Mouse (Mus musculus): ENCODE results near the gene BC004004. TPM values are rescaled to one million over a fixed set of nuclear protein-coding genes. Genes with fewer than 3 reads are reported as not detected.

BC004004 gene
- polyA plus RNA-seq, 1 experiment from 2014 or later: 71.1 TPM

DNA sequence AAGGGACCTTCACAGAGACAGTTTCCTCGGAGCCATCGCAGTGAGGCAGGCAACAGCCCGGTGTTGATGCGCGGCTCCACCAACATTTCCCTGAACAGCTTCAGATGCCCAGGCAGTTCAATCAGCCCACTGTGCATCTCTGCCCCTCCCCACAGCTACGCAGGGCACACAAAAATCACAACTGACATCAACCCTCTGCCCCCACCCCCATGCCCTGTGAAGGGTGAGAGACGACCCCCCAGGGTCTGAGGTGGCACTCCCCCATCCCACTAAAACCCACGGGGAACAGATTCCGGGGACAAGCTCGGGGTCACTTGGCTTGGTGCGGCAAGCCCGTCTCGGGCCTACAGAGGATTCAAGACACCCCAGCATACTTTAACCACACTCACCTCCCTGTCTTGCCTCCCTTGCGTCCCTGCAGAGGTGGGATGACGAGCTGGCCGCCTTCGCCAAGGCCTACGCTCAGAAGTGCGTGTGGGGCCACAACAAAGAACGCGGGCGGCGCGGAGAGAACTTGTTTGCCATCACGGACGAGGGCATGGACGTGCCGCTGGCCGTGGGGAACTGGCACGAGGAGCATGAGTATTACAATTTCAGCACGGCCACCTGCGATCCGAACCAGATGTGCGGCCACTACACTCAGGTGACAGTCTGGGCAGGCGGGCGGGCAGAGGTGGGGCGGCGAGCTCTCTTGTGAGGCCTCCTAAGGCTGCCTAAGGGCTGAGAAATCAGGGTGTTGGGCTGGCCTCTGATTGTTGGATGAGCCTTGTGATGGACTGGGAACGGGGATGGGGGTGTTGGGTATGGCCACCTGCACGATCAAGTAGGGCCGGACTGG, 53.4 kb downstream of the BC004004 start:
- ATAC-seq (ENCODE audit: insufficient read depth): peak; percentile 22; the same call in 1 of the 2 replicates
- Histone ChIP-seq H3K9me3 (ENCODE audit: low read depth, low read length) (no peaks in the 10 kb centered on the region), H3K4me1 (ENCODE audit: insufficient read depth) (0 out of 2 replicates have a peak, but pooled peaks cover 5% of the 10 kb centered on the region), H3K4me3 (ENCODE audit: low read depth, low read length) (no peak overlapping the region), H3K27ac (ENCODE audit: low read depth) (no peak overlapping the region), H3K27me3 (ENCODE audit: insufficient read depth, low read length) (peaks cover 24% of the 10 kb centered on the region), H3K36me3 (ENCODE audit: insufficient read depth) (no peaks in the 10 kb centered on the region), H3K4me2 (peak overlapping the region; percentile 54), H3K9ac (peak overlapping the region; percentile 9; the same call in 1 of the 2 replicates)
- no peak for DNase-seq
- 22% methylated on average over 41 of the region's 41 CpGs for WGBS
- TF ChIP-seq CTCF (IDR thresholded peaks at IDR 0.05; ENCODE audit: low read depth): no peak

DNA sequence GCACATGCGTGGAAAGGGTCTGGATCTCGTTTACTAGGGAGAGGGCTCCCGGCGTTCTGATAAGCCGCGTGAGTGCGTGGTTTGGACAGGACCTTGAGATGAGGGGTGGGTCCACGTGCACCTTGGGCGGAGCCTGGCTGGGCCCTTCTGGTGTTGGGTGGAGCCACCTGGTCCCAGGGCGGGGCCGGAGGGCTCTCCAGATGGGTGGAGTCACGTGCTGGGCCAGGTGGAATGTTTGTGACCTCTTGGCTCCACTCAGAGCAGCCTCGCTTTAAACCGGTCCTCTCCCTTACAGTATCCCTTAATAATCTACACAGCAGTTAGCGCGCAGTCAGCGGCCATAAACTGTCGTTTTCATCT, 54.0 kb downstream of the BC004004 start:
- H3K9me3 ChIP-seq (ENCODE audit: low read depth, low read length): no peaks in the 10 kb centered on the region
- H3K4me3 ChIP-seq (ENCODE audit: low read depth, low read length): no peak overlapping the region
- no peak overlapping the region for H3K9ac ChIP-seq
- H3K27ac ChIP-seq (ENCODE audit: low read depth): no peak overlapping the region
- 0 out of 2 replicates have a peak, but pooled peaks cover 5% of the 10 kb centered on the region for H3K4me1 ChIP-seq (ENCODE audit: insufficient read depth)
- WGBS: 15% methylated on average over 18 of the region's 18 CpGs
- TF ChIP-seq CTCF (IDR thresholded peaks at IDR 0.05; ENCODE audit: low read depth): no peak
- peaks cover 30% of the 10 kb centered on the region for H3K27me3 ChIP-seq (ENCODE audit: insufficient read depth, low read length)
- peak; percentile 75 for DNase-seq
- peak overlapping the region; percentile 54 for H3K4me2 ChIP-seq
- ATAC-seq (ENCODE audit: insufficient read depth): peak; percentile 60
- H3K36me3 ChIP-seq (ENCODE audit: insufficient read depth): no peaks in the 10 kb centered on the region

DNA sequence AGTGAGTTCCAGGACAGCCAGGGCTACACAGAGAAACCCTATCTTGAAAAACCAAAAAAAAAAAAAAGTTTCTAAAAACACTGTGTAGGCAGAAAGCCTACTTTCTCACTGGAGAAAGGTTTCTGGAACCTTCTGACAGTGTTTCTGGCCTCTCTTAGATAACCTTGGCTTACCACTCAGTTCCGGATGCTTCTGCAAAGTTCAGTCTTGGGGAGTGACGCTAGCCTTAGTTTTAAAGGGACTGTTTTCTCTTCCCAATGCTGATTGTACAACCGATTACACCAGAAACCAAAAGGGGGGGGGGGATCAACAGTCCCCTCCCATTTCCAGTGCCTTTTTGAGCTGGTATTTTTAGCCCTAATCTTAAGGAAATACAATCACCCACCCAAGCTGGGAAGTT, 55.0 kb downstream of the BC004004 start:
- TF ChIP-seq CTCF (IDR thresholded peaks at IDR 0.05; ENCODE audit: low read depth): no peak
- H3K9me3 ChIP-seq (ENCODE audit: low read depth, low read length): no peaks in the 10 kb centered on the region
- H3K27ac ChIP-seq (ENCODE audit: low read depth): no peak overlapping the region
- H3K9ac ChIP-seq: no peak overlapping the region
- ATAC-seq (ENCODE audit: insufficient read depth) (no peak), DNase-seq (no peak)
- no peaks in the 10 kb centered on the region for H3K36me3 ChIP-seq (ENCODE audit: insufficient read depth)
- peaks cover 31% of the 10 kb centered on the region for H3K27me3 ChIP-seq (ENCODE audit: insufficient read depth, low read length)
- WGBS: 83% methylated on average over 3 of the region's 3 CpGs
- H3K4me2 ChIP-seq: no peak overlapping the region
- 0 out of 2 replicates have a peak, but pooled peaks cover 5% of the 10 kb centered on the region for H3K4me1 ChIP-seq (ENCODE audit: insufficient read depth)
- no peak overlapping the region for H3K4me3 ChIP-seq (ENCODE audit: low read depth, low read length)

DNA sequence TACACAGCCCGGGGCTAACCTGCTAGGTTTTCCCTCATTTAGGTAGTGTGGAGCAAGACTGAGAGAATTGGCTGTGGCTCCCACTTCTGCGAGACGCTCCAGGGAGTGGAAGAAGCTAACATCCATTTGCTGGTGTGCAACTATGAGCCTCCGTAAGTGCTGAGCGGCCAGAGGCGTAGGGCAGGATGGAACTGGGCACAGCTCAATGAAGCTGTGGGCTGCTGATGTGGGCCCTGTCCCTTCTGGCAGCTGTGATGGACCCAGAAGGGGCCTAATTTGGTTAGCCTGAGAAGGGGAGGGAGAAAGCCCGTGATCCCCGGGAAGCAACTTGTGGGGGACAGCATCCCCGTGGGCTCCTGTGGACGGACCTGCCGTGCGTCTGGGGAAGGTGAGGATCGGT, 57.2 kb downstream of the BC004004 start:
- ATAC-seq (ENCODE audit: insufficient read depth) (no peak), DNase-seq (no peak)
- Histone ChIP-seq H3K27ac (ENCODE audit: low read depth) (no peak overlapping the region), H3K36me3 (ENCODE audit: insufficient read depth) (peaks cover 7% of the 10 kb centered on the region; the same call in 1 of the 2 replicates), H3K9ac (no peak overlapping the region), H3K4me2 (no peak overlapping the region), H3K9me3 (ENCODE audit: low read depth, low read length) (no peaks in the 10 kb centered on the region), H3K4me1 (ENCODE audit: insufficient read depth) (0 out of 2 replicates have a peak, but pooled peaks cover 5% of the 10 kb centered on the region), H3K27me3 (ENCODE audit: insufficient read depth, low read length) (peaks cover 29% of the 10 kb centered on the region), H3K4me3 (ENCODE audit: low read depth, low read length) (no peak overlapping the region)
- no peak for TF ChIP-seq CTCF (IDR thresholded peaks at IDR 0.05; ENCODE audit: low read depth)
- WGBS: 64% methylated on average over 13 of the region's 13 CpGs

DNA sequence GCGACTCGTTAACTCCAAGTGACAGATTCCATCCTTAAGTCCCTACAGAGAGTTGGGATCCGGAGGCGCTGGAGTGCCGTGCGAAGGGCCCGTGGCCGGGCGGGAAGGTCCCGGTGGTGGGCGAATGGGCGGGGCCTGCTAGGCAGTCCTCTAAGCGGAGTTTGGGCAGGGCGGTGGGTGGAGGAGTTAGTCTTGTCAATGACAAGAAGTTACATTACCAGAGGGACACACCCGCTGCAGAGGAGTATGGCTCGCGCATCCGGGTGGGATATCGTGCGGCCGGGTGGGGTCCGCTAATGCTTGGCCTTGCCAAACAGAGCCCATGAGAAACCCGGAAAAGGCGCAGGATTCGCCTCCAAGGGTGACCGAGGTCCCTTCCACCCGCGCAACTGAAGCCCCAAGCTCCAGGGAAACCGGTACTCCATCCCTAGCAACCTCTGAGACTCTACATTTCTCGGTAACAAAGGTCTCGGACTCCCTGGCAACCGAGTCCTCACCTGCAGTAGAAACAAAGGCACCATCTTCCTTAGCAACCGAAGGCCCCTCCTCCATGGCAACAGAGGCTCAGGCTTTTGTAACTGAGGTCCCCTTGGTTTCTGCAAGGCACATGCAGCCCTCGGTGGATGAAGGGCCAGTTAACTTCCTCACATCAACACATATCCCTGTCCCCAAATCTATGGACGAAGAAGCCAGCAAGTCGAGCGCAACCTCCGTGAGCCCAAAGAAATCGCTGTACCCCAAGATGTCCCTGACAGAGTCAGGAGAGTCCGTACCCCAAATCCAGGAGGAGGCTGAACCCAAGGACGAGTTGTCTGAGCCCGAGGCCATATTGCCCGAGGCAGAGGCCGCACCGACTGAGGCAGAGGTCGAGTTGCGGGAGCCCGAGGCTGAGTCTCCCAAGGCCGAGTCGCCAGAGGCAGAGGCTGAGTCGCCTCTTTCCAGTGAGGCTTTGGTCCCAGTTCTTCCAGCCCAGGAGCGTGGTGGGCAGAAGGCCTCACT, 58.2 kb downstream of the BC004004 start:
- 0 out of 2 replicates have a peak, but pooled peaks cover 5% of the 10 kb centered on the region for H3K4me1 ChIP-seq (ENCODE audit: insufficient read depth)
- WGBS: 18% methylated on average over 52 of the region's 52 CpGs
- no peak for TF ChIP-seq CTCF (IDR thresholded peaks at IDR 0.05; ENCODE audit: low read depth)
- DNase-seq (peak; percentile 53), ATAC-seq (ENCODE audit: insufficient read depth) (peak; percentile 36; the same call in 1 of the 2 replicates)
- H3K4me3 ChIP-seq (ENCODE audit: low read depth, low read length): peak overlapping the region; percentile 25
- H3K9ac ChIP-seq: 0 out of 2 replicates have a peak overlapping the region, but pooled peaks have one; percentile 20
- peaks cover 15% of the 10 kb centered on the region for H3K36me3 ChIP-seq (ENCODE audit: insufficient read depth)
- no peaks in the 10 kb centered on the region for H3K9me3 ChIP-seq (ENCODE audit: low read depth, low read length)
- H3K27ac ChIP-seq (ENCODE audit: low read depth): no peak overlapping the region
- H3K27me3 ChIP-seq (ENCODE audit: insufficient read depth, low read length): peaks cover 19% of the 10 kb centered on the region
- peak overlapping the region; percentile 60 for H3K4me2 ChIP-seq

DNA sequence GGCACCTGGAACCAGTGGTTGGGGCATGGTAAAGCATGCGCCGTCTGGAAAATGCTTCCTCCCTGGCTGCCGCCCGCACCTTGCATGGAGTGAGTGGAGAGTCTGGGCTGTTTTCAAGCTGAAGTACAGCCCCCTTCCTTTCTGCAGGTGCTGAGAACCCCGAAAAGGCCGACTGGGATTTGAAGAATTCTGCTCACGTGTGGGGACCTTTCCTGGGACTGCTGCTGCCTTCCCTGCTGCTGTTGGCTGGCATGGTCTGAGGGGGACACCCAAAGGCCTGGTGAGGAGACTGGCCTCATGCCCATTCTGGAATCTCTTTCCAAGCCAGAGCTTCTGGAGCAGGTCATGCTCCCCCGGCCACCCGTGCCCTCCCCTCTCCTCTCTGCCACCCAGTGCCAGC, 59.1 kb downstream of the BC004004 start:
- no peak for TF ChIP-seq CTCF (IDR thresholded peaks at IDR 0.05; ENCODE audit: low read depth)

More for the DNA sequence above, 59.1 kb downstream of the BC004004 start:
- H3K27ac ChIP-seq (ENCODE audit: low read depth): no peak overlapping the region
- 79% methylated on average over 9 of the region's 9 CpGs for WGBS
- DNase-seq (no peak), ATAC-seq (ENCODE audit: insufficient read depth) (no peak)
- peaks cover 24% of the 10 kb centered on the region for H3K36me3 ChIP-seq (ENCODE audit: insufficient read depth)
- H3K27me3 ChIP-seq (ENCODE audit: insufficient read depth, low read length): peaks cover 10% of the 10 kb centered on the region; the same call in 1 of the 2 replicates
- no peak overlapping the region for H3K4me2 ChIP-seq
- no peaks in the 10 kb centered on the region for H3K9me3 ChIP-seq (ENCODE audit: low read depth, low read length)
- 0 out of 2 replicates have a peak, but pooled peaks cover 5% of the 10 kb centered on the region for H3K4me1 ChIP-seq (ENCODE audit: insufficient read depth)
- no peak overlapping the region for H3K9ac ChIP-seq
- no peak overlapping the region for H3K4me3 ChIP-seq (ENCODE audit: low read depth, low read length)

Measured in lung, embryonic 14.5 days (tissue).